Mouse (Mus musculus) gastrocnemius, adult 2 months (tissue): Measurements from ENCODE around the gene Hoxd12. TPM values are rescaled to one million over a fixed set of nuclear protein-coding genes. Genes with fewer than 3 reads are reported as not detected.

ENCODE experiments used
- DNase-seq: peaks from one replicate; pipeline ENCODE4 v3.0.0; 2022
- H3K27ac ChIP-seq: fragments of 200-600 bp; 2 replicates; pipeline ENCODE4 v1.8.1; 2022; ENCODE audit warnings: mild to moderate bottlenecking
- H3K4me3 ChIP-seq: fragments of 200-600 bp; 2 replicates; pipeline ENCODE4 v1.8.1; 2022; ENCODE audit warnings: mild to moderate bottlenecking, moderate library complexity
- CTCF ChIP-seq: fragments of 200-600 bp; IDR thresholded peaks from 2 replicates; pipeline ENCODE4 v1.8.1; 2022; ENCODE audit warnings: antibody characterized with exemption, mild to moderate bottlenecking, moderate library complexity
- intact Hi-C: fragments of 180-260 bp; cut with DNase I; formaldehyde crosslinking; loops from one replicate; pipeline ENCODE4 v1.15.1; 2025
- long read RNA-seq, 2 experiments: library from polyadenylated mRNA; stranded (forward); transcript quantifications; one replicate each; pipeline ENCODE4 v2.0.0; 2021
- total RNA-seq, 2 experiments: library from RNA; stranded (reverse); gene quantifications; 2 replicates each; pipeline ENCODE4 v1.2.3; 2021

Hoxd12 gene
- not detected for total RNA-seq
- long read RNA-seq, experiment 1: 0 reads
- long read RNA-seq, experiment 2: 0 reads

DNA sequence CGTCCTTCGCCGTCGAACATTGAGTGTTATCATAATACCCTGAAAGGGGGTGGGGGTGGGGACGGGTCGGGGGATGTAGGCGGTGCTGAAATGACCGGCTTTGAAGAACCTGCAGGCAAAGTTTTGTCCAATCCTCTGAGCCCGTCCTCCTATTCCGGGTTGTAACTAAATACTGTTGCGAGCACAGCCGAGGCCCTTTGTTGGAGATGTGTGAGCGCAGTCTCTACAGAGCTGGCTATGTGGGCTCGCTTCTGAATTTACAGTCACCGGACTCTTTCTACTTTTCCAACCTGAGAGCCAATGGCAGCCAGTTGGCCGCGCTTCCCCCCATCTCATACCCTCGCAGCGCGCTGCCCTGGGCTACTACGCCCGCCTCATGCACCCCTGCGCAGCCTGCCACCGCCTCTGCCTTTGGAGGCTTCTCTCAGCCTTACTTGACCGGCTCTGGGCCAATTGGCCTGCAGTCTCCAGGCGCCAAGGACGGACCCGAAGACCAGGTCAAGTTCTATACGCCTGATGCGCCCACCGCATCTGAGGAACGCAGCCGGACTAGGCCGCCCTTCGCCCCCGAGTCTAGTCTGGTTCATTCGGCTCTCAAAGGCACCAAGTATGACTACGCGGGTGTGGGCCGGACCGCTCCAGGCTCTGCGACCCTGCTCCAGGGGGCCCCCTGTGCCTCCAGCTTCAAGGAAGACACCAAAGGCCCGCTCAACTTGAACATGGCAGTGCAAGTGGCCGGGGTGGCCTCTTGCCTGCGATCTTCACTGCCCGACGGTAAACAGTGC is at the start of gene Hoxd12:
Gene Hoxd12, plus strand, starts transcription at position 133 of the 785 bp plus-strand sequence.
- intact Hi-C loops: no loop called here
- TF ChIP-seq CTCF: no peak
- Histone ChIP-seq H3K27ac (no peak within 1 kb of the TSS), H3K4me3 (no peak within 1 kb of the TSS)
- DNase-seq: no peak

DNA sequence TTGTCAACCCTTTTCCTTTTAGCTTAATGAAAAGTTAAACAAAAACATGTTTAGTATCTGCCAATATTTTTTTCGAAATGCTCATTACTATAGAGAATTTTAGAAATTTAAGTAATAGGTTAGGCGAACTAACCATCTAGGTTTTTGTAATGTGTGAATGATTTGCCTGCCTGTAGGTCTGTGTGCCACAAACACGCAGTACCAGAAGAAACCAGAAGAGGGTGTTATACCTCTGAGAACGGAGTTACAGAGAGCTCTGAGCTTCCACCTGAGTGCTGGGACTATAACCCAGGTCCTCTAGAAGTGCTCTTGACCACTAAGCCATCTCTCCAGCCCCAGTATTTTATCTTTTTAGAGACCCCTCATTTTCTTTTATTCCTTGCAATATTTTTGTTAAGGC is 39.4 kb upstream of the Hoxd12 start:
- intact Hi-C loops: no loop called here
- H3K27ac ChIP-seq: no peak overlapping the region
- DNase-seq: no peak
- no peak overlapping the region for H3K4me3 ChIP-seq
- TF ChIP-seq CTCF: no peak

DNA sequence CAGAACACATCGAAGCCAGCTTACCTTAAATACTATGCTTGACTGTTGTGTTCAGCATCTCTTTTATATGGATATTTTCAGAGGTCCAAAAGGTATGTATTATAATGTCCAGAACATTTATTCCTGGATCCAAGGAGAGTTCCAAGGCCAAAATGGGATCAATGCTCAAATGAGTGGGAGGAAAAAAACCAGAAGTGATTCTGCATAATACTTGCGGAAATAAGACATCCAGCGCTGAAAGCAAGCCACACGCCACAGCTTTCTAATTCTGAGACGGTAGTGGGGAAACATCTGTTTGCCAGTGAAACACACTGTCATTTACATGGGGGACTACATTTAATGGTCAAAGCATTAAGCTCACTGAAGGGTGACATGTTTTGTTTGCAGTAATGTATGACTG is 32.4 kb upstream of the Hoxd12 start:
- no peak for DNase-seq
- no peak overlapping the region for H3K27ac ChIP-seq
- no peak for TF ChIP-seq CTCF
- intact Hi-C loops: no loop called here
- H3K4me3 ChIP-seq: no peak overlapping the region

DNA sequence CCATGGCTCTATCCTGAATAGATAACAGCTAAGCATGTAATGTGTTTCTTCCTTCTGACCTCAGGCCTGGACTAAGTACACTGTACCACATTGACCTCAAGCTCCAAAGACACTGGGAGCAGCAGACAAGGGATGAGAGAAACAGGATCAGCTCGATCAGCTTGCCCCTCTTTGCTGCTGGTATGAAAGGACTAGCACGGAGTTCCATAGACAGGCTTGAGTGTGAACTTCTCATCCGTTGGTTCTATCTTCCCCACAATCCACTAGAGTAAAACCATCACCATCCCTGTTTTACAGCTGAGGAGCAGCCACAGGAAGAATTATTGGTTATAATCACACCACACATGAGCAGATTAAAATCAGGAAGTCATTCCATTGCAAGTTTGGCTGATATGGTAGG is 29.2 kb upstream of the Hoxd12 start:
- DNase-seq: no peak
- Histone ChIP-seq H3K4me3 (no peak overlapping the region), H3K27ac (no peak overlapping the region)
- intact Hi-C loops: no loop called here
- TF ChIP-seq CTCF: no peak

DNA sequence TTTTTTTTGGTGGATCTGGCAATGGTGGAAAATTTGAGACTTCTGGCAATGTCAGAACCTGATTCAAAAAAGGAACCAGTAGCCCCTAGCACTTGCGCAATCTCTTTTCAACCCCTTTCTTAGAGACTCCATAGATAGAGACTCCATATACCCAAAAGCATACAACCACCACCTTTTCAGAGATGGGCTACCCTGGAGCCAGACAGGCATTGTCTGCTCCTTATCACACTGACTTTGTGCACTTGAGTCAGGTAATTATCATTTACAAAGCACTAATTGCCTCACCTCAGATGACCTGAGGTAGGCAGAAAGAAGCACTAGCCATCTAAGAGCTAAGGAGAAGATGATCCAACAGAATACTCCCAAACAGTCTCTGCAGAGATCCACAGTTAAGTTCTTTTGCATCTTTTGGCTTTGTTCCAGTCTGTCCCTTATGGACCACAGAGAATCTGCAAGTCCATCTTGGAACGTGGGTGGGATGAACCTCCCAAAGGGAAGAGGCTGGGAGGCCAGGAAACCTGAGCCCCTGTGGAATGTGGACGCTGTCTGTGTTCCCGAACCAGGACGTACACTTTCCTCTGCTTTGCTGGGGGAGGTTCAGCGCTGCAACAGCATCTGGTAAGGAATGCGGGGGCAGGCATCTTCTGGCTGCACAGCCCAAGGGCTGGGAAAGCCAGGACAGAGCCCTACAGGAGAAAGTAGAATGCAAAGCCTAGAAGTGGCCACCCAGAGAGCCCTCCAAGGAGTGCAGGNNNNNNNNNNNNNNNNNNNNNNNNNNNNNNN is 27.5 kb upstream of the Hoxd12 start:
- intact Hi-C loops: no loop called here
- no peak for DNase-seq
- no peak overlapping the region for H3K27ac ChIP-seq
- TF ChIP-seq CTCF: no peak
- no peak overlapping the region for H3K4me3 ChIP-seq

DNA sequence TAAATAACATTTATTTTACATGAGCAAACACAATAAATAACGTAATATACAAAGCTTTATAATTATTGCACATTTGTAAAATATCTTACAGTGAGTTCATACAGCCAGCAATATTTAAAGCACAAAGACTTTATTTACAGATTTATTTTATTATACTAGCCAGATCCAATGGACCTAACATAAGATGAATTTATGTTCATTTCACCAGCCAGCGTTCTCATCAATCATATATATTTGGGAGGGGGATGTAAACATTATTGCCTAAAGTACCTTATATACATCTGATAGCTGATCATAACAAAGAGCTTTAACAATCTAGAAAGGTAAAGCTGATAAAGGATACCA is 21.8 kb upstream of the Hoxd12 start:
- Histone ChIP-seq H3K27ac (no peak overlapping the region), H3K4me3 (no peak overlapping the region)
- DNase-seq: no peak
- intact Hi-C loops: no loop called here
- no peak for TF ChIP-seq CTCF

DNA sequence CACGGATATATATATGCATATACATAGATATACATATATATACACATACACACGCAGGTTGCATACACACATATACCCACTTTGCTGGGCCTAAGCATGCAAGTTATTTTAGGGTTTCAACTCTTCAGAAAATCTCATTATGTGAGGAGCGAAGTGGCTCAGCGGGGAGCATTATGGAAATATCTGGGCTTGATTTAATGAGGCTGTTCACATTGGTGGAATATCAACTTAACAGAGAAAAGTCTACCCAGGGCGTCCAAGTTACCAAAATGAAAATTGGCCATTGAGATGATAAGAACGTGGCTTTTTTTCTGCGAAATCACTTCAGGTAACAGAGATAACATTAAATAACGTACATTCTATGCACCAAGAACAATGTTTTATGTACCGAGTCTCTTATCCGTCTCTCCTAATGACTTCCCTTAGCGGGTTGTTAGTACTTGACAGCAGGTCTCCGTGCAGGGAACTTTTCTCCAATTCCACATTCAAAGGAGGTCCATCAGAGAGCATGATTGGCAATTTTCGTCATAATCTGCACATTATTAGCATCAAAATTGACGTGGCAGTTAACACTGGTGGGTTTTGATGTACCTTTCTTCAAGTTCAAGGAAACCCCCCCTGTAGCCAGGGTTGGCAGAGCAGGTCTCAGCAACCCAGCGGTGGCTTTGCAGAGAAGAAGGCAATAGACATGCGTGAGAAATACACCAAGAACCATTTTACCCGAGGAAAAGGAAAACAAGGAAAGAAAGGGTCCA is 20.9 kb upstream of the Hoxd12 start:
- no peak for TF ChIP-seq CTCF
- no peak overlapping the region for H3K27ac ChIP-seq
- no peak overlapping the region for H3K4me3 ChIP-seq
- intact Hi-C loops: no loop called here
- no peak for DNase-seq

DNA sequence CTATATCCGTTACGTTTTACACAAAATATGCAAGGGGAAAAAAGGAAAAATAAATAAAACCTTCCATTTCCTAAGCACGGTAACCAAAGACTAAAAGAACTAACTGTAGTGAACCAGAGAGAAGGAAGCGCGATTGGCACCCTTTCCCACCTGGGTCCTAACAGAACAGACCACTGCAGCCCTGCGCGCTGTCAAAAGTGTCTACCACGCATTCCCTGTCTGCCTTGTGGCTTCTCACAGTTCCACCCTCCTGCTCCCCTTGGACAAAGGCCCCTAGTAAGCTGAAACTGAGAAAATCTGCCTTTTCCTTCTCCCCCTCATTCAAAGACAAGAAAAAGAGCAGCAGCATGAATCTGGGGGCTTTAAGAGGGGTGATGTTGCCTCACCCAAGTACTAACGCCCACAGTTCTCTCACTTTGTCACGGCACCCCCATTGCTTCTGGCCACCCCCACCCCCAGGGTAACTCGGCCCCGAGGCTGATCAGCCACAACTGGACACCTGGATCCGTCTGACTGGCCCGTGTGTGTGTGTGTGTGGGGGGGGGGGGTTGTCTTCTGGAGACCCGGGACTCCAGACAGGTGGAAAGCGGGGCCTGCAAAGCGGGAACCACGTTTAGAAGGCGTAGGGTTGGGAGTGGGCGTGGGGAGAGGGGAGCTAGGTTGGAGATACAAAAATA is 19.9 kb upstream of the Hoxd12 start:
- Histone ChIP-seq H3K4me3 (no peak overlapping the region; the same call in 1 of the 2 replicates), H3K27ac (no peak overlapping the region)
- intact Hi-C loops: no loop called here
- TF ChIP-seq CTCF: no peak
- DNase-seq: no peak

DNA sequence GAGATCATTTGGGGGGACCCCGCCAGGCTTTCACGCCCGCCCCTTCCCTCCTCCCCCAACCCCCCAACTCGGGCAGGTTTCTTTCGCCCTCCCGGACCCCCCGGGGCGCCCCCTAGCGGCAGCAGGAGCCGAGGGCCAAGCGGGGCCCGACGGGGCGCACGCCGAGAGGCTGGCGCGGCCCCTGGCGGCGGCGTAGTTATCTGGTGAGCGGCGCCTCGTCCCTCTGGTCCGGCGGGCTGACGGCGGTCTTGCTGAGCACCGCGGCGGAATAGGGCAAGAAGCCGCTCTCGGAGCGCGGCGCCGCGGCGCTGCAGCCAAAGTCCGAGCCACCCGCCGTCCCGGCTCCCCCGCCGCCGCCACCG is 19.4 kb upstream of the Hoxd12 start:
- intact Hi-C loops: no loop called here
- Histone ChIP-seq H3K4me3 (peak overlapping the region; percentile 64), H3K27ac (no peak overlapping the region)
- DNase-seq: peak; percentile 77
- peak; percentile 65 for TF ChIP-seq CTCF

DNA sequence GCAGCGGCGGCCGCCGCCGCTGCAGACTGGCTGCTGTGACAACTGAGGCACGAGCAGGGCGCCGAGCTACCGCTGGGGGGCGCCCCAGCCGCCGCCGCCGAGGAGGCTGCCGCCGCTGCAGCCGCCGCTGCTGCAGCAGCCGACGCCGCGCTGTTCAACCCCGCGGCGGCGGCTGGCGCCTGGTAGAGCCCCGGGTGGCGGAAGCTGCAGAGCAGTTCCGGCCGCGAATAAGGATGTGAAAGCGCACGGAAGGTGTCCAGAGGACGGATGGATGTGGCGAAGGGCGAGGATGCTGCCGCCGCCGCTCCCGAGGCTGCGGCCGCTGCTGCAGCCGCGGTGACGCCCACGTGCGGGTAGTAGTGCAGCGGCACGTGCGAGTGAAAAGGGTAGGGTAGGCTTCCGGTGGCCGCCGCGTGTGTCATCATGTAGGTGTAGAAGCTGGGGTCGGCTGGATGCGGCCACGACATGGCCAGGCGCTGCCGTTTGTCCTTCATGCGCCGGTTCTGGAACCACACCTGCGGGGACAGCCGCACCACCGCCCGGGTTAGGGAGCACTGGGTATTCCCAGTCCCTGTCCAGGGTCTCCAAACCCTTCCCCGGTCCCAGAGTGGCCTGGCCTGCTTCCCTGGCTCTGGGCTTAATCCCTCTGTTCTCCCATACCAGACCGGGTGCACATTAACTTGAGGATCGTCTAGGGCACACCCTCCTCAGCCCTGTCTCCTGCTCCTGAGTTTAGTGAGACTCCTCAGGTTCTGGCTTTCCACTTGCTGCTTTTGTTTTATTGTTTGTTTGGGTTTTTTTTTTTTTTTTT is 18.8 kb upstream of the Hoxd12 start:
- H3K27ac ChIP-seq: no peak overlapping the region
- H3K4me3 ChIP-seq: peak overlapping the region; percentile 64
- TF ChIP-seq CTCF: no peak
- DNase-seq: peak; percentile 19
- intact Hi-C loops: no loop called here

DNA sequence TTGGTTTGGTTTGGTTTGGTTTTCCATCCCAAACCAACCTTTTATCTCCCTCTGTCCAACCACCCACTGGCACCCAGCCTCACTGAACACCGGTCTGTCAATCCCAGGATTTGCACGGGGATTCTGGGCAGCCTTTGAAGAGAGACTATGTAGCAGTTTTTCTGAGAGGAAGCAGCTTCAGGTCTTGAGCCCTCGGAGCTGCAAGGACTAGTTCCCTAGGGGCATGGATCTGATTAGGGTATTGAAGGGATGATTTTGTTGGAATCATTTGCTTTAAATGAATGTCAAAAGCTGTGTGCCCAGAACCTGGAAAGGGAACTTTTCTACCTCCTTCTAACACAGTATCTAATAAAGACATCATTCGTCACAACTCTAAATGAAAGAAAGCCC is 18.2 kb upstream of the Hoxd12 start:
- H3K4me3 ChIP-seq: no peak overlapping the region
- TF ChIP-seq CTCF: no peak

More for the DNA sequence above, 18.2 kb upstream of the Hoxd12 start:
- no peak for DNase-seq
- H3K27ac ChIP-seq: no peak overlapping the region
- intact Hi-C loops: no loop called here
